Mouse (Mus musculus): ENCODE measurements around the gene Gsg1l2.

Gene Gsg1l2

GRCm38 (mm10) chr11:67774379-67774778, at the start of gene Gsg1l2:
TSS of gene Gsg1l2 (plus strand) at chr11:67774608.
- no peak for DNase-seq

GRCm38 (mm10) chr11:67727095-67727494, 47.3 kb upstream of the Gsg1l2 start:
- DNase-seq, result no peak

GRCm38 (mm10) chr11:67728726-67729125, 45.7 kb upstream of the Gsg1l2 start:
- no peak for DNase-seq

GRCm38 (mm10) chr11:67731056-67731455, 43.4 kb upstream of the Gsg1l2 start:
- no peak for DNase-seq

DNA sequence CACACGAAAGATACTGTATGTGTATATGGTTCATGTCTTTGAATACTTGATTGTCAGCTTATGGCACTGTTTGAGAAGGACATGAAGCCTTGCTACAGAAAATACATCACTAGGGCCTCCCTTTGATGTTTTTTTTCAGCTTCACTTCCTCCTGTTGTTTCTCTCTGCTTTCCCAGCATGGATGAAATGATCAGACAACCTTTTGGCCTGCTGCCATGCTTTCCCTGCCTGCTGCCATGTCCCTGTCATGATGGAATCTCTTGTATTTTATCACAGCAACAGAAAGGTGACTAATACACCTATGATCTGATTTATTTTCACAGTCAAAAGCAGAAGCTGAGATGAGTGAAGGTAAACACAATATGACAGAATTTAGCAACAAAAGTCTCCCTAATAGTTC, 40.7 kb upstream of the Gsg1l2 start:
- no peak for DNase-seq

GRCm38 (mm10) chr11:67734597-67734996, 39.8 kb upstream of the Gsg1l2 start:
- DNase-seq, result no peak

GRCm38 (mm10) chr11:67738345-67738744, 36.1 kb upstream of the Gsg1l2 start:
- no peak for DNase-seq

- DNase-seq, result no peak
Observed at GRCm38 (mm10) chr11:67738846-67739490, 35.4 kb upstream of the Gsg1l2 start.

- no peak for DNase-seq
Observed at GRCm38 (mm10) chr11:67741569-67741968, 32.8 kb upstream of the Gsg1l2 start.

GRCm38 (mm10) chr11:67756287-67756686, 18.1 kb upstream of the Gsg1l2 start:
- no peak for DNase-seq

GRCm38 (mm10) chr11:67757373-67758167, 16.8 kb upstream of the Gsg1l2 start:
- DNase-seq, result no peak

DNA sequence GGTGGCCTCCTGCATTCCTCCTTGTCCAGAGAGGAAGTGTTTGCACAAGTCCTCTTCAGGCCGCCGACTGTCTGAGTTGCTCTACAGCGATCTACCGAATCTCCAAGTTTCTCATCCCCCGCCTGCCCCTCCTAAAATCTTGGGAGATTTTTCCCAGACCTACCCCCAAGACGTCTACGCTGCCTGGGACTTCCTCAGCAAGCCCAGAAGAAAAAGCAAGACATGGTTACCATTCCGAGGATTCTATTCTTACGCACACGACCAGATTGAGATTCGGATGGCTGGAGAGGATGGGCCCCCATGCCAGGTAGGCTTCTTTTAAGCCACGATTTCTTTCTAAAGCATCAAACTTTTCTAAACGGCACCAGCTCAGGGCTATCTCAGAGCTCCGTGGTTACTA, 3.4 kb upstream of the Gsg1l2 start, which contains the start of gene Glp2r:
Glp2r (minus strand) TSS at position 101 of the 400 bp plus-strand sequence.
- no peak for DNase-seq

GRCm38 (mm10) chr11:67771691-67772090, 2.7 kb upstream of the Gsg1l2 start:
- no peak for DNase-seq

DNA sequence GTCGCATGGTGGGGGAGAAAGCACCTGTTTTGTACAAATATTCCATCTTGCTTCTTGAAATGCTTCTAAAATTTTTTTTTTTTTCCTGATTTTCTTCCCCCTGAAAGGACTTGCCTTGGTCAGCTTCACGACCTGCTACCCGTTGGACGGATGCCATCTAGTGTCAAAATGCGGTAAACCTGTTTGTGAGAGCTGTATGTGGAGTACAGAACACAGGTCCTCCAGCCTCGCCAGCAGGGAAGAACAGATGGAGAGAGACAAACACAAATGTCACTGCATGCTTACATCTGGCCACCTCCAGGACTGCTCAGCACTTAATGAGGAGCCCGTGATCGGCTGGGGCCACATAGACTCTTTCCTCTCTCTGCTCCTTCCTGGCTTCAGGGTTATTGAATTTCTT, 1.8 kb upstream of the Gsg1l2 start:
- DNase-seq, result peak; percentile 76

GRCm38 (mm10) chr11:67790182-67790581, 15.8 kb downstream of the Gsg1l2 start:
- DNase-seq, result no peak

GRCm38 (mm10) chr11:67797931-67798330, 23.5 kb downstream of the Gsg1l2 start, which contains the start of gene Dhrs7c:
TSS of gene Dhrs7c (plus strand) at chr11:67798187.
- no peak for DNase-seq

GRCm38 (mm10) chr11:67800130-67800723, 25.8 kb downstream of the Gsg1l2 start:
- no peak for DNase-seq

GRCm38 (mm10) chr11:67801169-67801568, 26.8 kb downstream of the Gsg1l2 start:
- no peak for DNase-seq

GRCm38 (mm10) chr11:67805538-67805937, 31.1 kb downstream of the Gsg1l2 start:
- DNase-seq, result no peak

GRCm38 (mm10) chr11:67806832-67807597, 32.6 kb downstream of the Gsg1l2 start:
- DNase-seq, result no peak

DNA sequence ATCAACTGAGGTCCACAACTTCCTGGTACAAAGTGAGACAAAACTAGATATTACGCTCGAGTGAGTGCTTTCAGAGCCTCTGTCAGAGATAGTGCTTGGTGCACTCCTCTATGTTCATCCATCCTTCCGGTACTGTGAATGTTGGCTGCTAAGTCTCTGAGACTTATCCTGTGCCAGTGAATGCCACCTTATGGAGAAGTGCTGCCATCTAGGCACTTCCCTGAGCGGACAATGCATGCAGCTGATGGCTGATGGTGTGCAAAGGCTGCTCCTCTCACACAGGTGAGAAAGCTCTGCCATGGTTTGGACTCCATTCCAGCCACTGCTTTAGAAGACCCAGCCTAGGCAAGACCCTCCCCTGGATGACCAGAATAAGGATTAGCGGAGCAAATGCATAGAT, 33.6 kb downstream of the Gsg1l2 start:
- no peak for DNase-seq

DNA sequence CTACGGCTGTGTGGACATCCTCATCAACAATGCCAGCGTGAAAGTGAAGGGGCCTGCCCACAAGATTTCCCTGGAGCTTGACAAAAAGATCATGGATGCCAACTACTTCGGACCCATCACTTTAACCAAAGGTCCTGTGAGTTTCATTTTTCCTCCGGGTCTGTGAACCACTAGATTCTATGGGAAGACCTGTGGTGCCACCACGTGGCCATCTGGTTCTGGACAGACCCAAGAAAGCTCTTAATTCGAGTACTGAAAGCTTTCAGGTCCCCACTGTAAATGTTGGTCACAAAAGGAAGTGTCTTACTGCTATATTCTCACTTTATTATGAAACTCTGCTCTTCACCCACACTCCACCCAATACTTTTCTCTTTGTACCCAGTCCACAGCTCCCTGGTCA, 37.1 kb downstream of the Gsg1l2 start:
- DNase-seq, result no peak

GRCm38 (mm10) chr11:67819604-67820003, 45.2 kb downstream of the Gsg1l2 start:
- peak; percentile 63 for DNase-seq

Measured in embryo, embryonic 11 days (tissue).